Mouse (Mus musculus) mature B cell (primary cell): Measurements from ENCODE around the gene Znrd1.

Experiments
- in situ Hi-C: fragments of 300-500 bp; cut with MboI; formaldehyde crosslinking; loops from 2 replicates; pipeline ENCODE4 v1.14.3; 2019

The Znrd1 gene

DNA sequence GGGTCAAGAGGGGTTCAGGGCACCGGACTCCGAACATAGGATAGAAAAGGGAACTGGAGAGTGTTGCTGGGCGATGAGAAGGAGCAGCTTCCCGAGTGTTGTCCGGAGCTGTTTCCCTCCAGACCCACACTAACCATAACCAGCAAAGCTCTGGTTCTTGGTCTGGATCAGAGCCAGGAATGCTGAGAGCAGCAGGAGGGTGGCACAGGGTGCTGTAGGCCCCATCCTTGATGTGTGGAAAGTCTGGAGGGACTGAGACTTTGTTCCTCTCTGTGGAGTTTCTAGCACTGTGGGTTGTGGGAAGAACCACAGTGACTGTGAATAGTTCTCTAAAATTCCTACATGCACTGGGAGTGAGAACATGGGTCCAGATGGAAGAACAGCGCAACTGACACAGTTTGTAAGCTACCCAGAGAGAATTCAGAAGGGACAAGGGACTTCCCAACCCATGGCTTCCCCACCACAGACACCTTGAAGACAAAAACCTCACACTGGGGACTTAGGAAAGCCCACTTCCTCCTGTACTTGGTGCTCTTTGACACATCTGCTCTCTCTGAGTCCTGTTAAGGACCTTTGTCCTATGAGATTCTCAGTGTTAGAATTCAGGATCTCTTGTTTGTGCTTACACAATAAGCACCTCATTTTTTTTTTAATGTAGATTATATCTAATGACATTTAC lies 13.0 kb upstream of the Znrd1 start:
- in situ Hi-C loops, result no loop called here

DNA sequence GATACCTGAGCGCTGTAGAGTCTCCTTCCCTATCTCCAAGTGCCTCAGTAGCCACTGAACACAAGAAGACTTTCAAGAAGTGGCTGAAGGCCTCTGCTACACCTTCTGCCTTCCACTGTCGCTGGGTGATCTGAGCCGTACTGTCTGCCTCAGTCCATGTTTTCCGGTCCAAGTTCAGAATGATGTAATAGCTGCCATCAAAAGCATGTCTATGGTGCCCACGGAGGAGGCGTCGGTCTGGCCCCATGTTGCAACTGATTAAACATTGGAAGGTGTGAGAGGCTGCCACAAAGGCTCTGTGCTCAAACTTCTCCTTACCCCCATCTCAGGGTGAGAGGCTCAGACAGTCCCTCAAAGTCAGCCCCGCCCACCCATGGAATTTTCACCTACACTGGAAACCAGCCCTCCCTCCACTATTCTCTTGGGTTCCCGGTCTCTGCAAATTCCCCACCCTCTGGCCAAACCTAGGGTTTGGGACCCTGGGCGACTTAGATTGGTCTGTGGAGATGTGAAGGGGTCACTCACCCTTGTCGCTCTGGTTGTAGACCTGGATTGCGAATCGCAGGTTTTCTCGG lies 12.0 kb upstream of the Znrd1 start:
- in situ Hi-C loops, result no loop called here

GRCm38 (mm10) chr17:36966875-36967274 lies 8.5 kb upstream of the Znrd1 start:
- in situ Hi-C loops, result no loop called here

DNA sequence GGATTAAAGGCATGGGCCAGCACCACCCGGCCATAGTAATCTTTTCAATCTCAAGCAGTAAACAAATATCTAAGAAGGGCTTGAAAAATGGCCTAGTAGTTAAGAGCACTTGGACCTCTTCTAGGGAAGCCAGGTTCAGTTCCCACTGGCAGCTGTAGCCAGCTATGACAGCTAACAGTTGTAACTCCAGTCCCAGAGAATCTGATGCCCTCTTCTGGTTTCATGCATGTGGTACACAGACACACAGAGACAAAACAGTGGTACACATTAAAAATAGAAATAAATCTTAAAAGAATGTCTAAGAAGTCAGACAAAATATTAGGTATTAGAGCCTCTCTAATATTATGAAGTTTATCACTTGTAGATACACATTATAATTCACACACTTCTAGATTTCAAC lies 2.8 kb upstream of the Znrd1 start:
- in situ Hi-C loops, result no loop called here

- in situ Hi-C loops, result no loop called here
Observed at GRCm38 (mm10) chr17:36958884-36959283, 525 bp upstream of the Znrd1 start.

- in situ Hi-C loops, result no loop called here
Observed at GRCm38 (mm10) chr17:36953062-36953461, 5.3 kb downstream of the Znrd1 start.

DNA sequence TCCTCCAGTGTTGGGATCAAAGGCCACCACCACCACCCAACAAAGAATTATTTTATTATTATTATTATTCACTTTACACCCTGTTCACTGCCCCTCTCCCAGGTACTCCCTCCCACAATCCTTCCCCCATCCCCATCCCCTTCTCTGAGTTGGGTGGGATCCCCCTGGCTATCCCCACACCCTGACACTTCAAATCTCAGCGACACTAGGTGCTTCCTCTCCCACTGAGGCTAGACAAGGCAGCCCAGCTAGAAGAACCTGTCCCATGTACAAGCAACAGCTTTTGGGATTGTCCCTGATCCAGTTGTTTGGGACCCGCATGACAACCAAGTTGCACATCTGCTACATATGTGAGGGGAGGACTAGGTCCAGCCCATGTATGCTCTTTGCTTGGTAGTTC lies 5.7 kb downstream of the Znrd1 start:
- in situ Hi-C loops, result no loop called here

DNA sequence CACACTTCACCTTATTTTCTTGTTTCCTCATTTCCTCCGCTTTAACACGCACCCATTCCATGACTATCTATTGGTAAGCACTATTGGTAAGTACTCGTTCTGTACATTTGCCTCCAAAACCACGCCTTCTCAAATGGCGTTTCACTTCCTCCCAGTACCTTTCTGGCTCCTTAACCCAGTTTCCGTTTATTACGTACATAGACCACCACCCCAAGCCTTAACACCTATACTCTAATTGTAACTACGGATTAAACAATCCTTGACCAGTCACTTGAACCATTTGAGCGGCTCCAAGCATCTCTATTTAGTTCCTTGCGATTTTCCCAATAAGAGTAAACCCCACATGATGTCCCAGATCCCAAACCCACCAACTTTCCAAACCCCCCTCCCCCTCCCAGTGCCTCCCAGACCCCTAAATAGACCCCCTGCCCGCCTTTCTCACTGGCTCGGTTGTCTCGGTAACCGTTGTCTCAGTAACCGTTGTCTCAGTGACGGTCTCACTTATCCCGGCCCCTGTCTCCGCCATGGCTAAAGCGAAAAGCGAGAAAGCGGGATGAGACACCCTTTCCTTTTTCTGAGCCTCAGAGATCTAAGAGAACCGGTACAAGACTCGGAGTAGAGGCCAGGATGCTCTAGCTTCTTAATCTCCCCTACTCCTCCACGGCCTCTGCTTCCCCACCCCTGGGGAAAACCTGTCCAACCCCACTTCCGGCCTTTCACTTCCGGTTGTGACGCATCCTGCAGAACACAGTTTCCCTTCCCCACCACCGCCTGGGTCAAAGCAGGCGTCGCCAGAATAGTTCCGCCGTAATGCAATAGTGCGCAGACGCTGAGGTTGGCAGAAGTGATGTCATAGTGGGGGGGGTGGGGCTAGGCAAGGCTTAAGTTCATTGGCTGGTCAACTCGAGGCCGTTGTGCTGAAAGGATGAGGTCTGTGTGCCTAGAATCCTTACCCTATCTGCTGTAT lies 7.1 kb downstream of the Znrd1 start, which contains the start of gene Ppp1r11:
Ppp1r11 (minus strand) TSS at position 761 of the 967 bp plus-strand sequence.
- in situ Hi-C loops, result no loop called here

DNA sequence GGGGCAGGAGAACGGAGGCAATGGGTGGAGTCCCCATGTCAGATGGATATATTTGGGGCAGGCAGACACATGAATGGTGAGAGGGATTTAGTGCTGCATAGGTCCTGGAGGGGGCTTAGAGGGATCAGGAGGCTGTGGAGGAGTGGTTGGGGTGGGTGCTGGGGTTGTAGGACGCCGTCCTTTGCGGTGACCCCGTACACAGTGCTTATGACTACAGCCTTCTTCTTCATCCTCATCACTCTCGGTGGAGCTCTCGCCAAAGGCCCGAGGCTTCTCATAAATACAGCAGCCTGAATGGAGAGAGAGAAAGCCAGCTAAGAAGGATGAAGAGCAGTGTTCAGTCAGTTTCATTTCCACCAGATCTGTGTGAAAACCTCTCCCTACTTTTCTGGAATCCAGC lies 9.1 kb downstream of the Znrd1 start:
- in situ Hi-C loops, result no loop called here

- in situ Hi-C loops, result no loop called here
Observed at GRCm38 (mm10) chr17:36948286-36948685, 10.1 kb downstream of the Znrd1 start.

GRCm38 (mm10) chr17:36947051-36947819 lies 11.1 kb downstream of the Znrd1 start:
- in situ Hi-C loops, result no loop called here

DNA sequence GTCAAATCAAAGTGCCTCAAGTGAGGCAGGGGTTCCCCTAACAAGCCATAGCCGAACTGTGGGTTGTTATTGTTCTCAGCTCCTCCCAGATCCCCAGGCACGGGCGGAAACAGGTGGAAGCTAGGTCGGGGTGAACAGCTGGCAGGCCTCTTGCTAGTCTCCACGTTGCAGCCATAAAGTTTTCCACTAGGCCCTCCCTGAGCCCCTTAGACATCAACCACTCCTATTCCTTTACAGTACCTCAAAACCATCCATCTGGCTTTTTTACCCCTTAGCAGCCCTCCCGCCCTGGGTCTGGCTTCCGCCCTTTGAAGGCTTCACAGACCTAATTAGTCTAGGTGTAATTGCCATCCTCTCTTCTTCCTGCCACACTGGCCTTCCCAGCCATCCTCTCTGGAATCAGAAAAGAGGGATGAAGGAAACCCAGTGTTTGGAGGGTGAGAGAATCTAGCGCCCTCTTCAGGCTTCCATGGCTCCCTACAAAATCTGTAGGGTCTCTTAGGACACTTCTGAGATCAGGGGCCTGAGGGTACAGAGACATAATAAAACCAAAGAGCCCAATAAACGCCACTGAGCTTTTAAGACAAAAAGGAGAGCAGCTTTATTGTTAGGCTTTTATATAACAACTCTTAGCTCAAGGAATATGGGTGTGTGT lies 14.1 kb downstream of the Znrd1 start:
- in situ Hi-C loops, result no loop called here

GRCm38 (mm10) chr17:36943691-36944090 lies 14.7 kb downstream of the Znrd1 start:
- in situ Hi-C loops, result no loop called here

GRCm38 (mm10) chr17:36942791-36943471 lies 15.4 kb downstream of the Znrd1 start, which contains the start of gene Rnf39:
TSS of gene Rnf39 (plus strand) at chr17:36942918.
- in situ Hi-C loops, result no loop called here

- in situ Hi-C loops, result no loop called here
Observed at GRCm38 (mm10) chr17:36942391-36942790, 16.0 kb downstream of the Znrd1 start.

DNA sequence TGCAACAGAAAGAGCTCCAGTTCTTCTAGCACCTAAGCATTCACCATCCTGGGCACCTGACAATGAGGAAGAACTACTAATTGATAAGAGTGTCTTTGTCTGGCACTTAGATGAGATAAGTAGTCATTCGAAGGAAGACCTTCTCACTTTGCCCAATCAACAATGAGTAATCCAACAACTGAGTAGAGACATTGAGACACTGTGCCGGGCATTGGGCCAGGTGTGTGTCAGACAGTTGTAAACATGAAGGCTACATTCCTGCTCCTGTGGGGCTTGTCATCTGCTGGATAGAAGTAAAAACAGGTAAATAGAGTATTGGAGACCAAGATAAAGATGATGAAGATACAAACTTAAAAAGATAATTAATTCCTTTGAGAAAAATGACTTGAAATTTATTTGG lies 20.3 kb downstream of the Znrd1 start:
- in situ Hi-C loops, result no loop called here

- in situ Hi-C loops, result no loop called here
Observed at GRCm38 (mm10) chr17:36931806-36932205, 26.6 kb downstream of the Znrd1 start.

DNA sequence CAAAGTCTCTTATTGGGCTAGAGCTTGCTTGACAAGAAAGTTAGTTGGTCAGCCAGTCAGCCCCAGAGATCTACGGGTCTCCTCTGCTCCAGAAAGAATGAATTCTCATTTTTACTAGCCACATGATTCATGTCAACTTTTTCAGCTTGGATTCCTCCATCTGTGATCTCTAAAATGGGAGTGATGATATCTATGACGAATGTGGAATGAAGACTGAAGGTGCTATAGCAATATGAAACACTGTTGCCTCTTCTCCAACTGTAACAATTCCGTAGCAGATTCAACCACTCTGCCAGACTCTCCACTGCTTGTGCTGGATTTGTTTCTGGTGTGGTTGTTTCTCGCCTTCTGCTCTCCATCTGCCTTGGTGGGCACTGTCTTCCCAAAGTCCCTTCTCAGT lies 27.2 kb downstream of the Znrd1 start:
- in situ Hi-C loops, result no loop called here

DNA sequence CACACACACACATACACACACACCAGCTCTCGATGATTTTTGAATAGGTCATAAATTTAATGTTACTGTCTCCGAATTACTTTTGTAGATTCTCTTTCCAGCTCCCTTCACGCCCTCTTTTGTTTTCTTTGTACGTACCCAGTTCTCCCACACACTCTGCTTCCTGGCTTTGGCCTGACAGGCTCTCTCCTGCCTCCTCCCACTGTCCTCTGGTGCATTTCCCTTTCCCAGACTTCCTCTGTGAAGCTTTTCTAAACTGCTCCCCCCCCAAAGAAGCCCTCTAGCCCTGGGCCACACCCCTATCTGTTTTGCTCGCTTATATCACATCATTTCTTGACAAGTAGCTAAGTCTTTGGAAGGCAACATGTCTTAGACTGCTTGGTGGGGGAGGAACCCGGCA lies 28.1 kb downstream of the Znrd1 start:
- in situ Hi-C loops, result no loop called here

DNA sequence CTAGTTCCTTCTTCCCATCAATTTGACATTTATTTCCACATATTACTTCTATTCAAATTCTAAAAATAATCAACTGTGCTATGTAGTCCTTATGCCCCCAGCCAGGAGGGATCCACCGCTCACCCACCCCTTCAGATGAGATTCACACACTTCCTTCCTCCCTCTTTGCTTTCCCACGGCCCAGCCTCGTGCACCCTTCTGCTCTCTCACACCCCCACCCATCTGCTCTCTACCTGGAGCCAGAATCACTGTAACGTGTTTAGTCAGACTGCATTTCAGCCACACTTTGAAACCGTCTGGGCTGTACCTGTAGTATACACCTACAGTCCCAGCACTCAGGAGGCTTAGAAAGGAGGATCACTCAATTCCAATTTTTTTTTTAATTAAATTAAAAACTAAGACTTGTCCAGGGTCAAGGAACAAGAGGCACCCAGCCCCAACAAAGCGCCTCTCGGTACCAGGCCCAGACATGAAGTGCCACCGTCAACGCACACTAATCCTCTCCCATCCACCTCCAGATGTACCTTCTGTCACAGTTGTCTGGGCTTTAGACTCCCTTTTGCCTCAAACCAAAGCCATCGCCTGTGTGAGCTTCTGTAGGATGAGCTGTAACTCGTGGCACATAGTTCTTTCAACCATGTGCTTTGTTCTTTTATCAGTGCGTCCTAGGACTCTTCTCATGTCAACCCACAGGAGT lies 29.0 kb downstream of the Znrd1 start:
- in situ Hi-C loops, result no loop called here
